Mouse (Mus musculus) spleen, adult 2 months (tissue): ENCODE results near the gene Ust. TPM values are rescaled to one million over a fixed set of nuclear protein-coding genes. Genes with fewer than 3 reads are reported as not detected.
A peak's percentile ranks its signal among the peaks of the same experiment; 100 is the strongest.

Experiments
- DNase-seq, 2 experiments: peaks; one replicate each; pipeline versions ENCODE4 v3.0.0 to v3.0.0-alpha.2; 2012 to 2021; ENCODE audit warnings: low spot score in 2 of 2, low read depth in 1 of 2
- H3K27ac ChIP-seq: fragments of 200-500 bp; 2 replicates; pipeline ENCODE4 v1.5.1; 2012; ENCODE audit warnings: low read length, inconsistent platforms; ENCODE audit not compliant: insufficient read depth
- H3K27me3 ChIP-seq: fragments of 200-500 bp; 2 replicates; pipeline ENCODE4 v1.6.1; 2012; ENCODE audit warnings: mild to moderate bottlenecking, moderate library complexity, low read length, inconsistent platforms; ENCODE audit not compliant: control insufficient read depth, insufficient read depth
- H3K36me3 ChIP-seq: fragments of 200-500 bp; 2 replicates; pipeline ENCODE4 v1.6.1; 2012; ENCODE audit warnings: mild to moderate bottlenecking, low read length, inconsistent platforms; ENCODE audit not compliant: control insufficient read depth, insufficient read depth
- H3K4me1 ChIP-seq: fragments of 200-500 bp; 2 replicates; pipeline ENCODE4 v1.6.1; 2011; ENCODE audit warnings: inconsistent platforms; ENCODE audit not compliant: control insufficient read depth, insufficient read depth, insufficient read length
- H3K4me3 ChIP-seq: fragments of 200-500 bp; 2 replicates; pipeline ENCODE4 v1.5.1; 2011; ENCODE audit warnings: mild to moderate bottlenecking, inconsistent platforms; ENCODE audit not compliant: insufficient read depth, insufficient read length; ENCODE audit errors: extremely low read depth
- CTCF ChIP-seq: fragments of 200-500 bp; IDR thresholded peaks from 2 replicates; pipeline ENCODE4 v1.5.1; 2011; ENCODE audit warnings: mild to moderate bottlenecking, inconsistent platforms; ENCODE audit not compliant: insufficient read depth, insufficient read length, insufficient replicate concordance; ENCODE audit errors: extremely low read depth
- POLR2A ChIP-seq: fragments of 200-500 bp; IDR thresholded peaks from 2 replicates; pipeline ENCODE4 v1.6.1; 2011; ENCODE audit warnings: low read depth, low read length, inconsistent platforms
- WGBS: fragments of 180-500 bp; shearing (Covaris S2); methylation state at CpG from one replicate; pipeline ENCODE4 v1.1.7; 2018; 5-methylcytosine and 5-hydroxymethylcytosine counted together
- polyA plus RNA-seq: library from polyadenylated mRNA; depleted of rRNA; stranded (reverse); fragments of >200 nt; gene quantifications from 2 replicates; pipeline ENCODE4 v1.2.3, GENCODE M21; 2012

Ust gene
- polyA plus RNA-seq, 1 experiment: 1.9 TPM

GRCm38 (mm10) chr10:8199026-8199756 lies 319.4 kb downstream of the Ust start:
- Histone ChIP-seq H3K36me3 (no peaks in the 10 kb centered on the region), H3K4me1 (no peaks in the 10 kb centered on the region), H3K27ac (no peak overlapping the region), H3K4me3 (no peak overlapping the region), H3K27me3 (no peaks in the 10 kb centered on the region)
- no peak for DNase-seq
- no peak for TF ChIP-seq POLR2A
- no peak for TF ChIP-seq CTCF
- WGBS: 90% methylated on average over 9 of the region's 9 CpGs

- H3K27ac ChIP-seq: no peak overlapping the region
- H3K27me3 ChIP-seq: no peaks in the 10 kb centered on the region
Measured at GRCm38 (mm10) chr10:8197661-8198060, 321.0 kb downstream of the Ust start.

GRCm38 (mm10) chr10:8196300-8196699 lies 322.3 kb downstream of the Ust start:
- no peak for DNase-seq
- Histone ChIP-seq H3K27ac (no peak overlapping the region), H3K4me3 (no peak overlapping the region), H3K4me1 (no peaks in the 10 kb centered on the region), H3K27me3 (no peaks in the 10 kb centered on the region), H3K36me3 (no peaks in the 10 kb centered on the region)
- no peak for TF ChIP-seq POLR2A
- TF ChIP-seq CTCF: peak; percentile 58; the same call in 1 of the 2 replicates
- whole genome bisulfite sequencing: 21% methylated on average over 2 of the region's 2 CpGs

More at GRCm38 (mm10) chr10:8197661-8198060, 321.0 kb downstream of the Ust start:
- DNase-seq: no peak
- TF ChIP-seq POLR2A (no peak), CTCF (no peak)
- WGBS: 10% methylated on average over 2 of the region's 2 CpGs
- Histone ChIP-seq H3K36me3 (no peaks in the 10 kb centered on the region), H3K4me3 (no peak overlapping the region), H3K4me1 (no peaks in the 10 kb centered on the region)

- no peak for TF ChIP-seq CTCF
- TF ChIP-seq POLR2A: no peak
- no peaks in the 10 kb centered on the region for H3K4me1 ChIP-seq
- DNase-seq: no peak
- H3K36me3 ChIP-seq: no peaks in the 10 kb centered on the region
- no peak overlapping the region for H3K4me3 ChIP-seq
- 43% methylated on average over 6 of the region's 6 CpGs for WGBS
- no peak overlapping the region for H3K27ac ChIP-seq
- H3K27me3 ChIP-seq: no peaks in the 10 kb centered on the region
Measured at GRCm38 (mm10) chr10:8195730-8196129, 322.9 kb downstream of the Ust start.

GRCm38 (mm10) chr10:8189331-8189981 lies 329.2 kb downstream of the Ust start:
- Histone ChIP-seq H3K4me3 (no peak overlapping the region), H3K36me3 (no peaks in the 10 kb centered on the region), H3K27ac (no peak overlapping the region), H3K27me3 (no peaks in the 10 kb centered on the region), H3K4me1 (peaks cover 3% of the 10 kb centered on the region; the same call in 1 of the 2 replicates)
- 83% methylated on average over 5 of the region's 5 CpGs for WGBS
- no peak for DNase-seq
- TF ChIP-seq CTCF: no peak
- no peak for TF ChIP-seq POLR2A

- TF ChIP-seq POLR2A: no peak
- TF ChIP-seq CTCF: no peak
- no peak overlapping the region for H3K4me3 ChIP-seq
- DNase-seq: no peak
- H3K36me3 ChIP-seq: no peaks in the 10 kb centered on the region
- no peaks in the 10 kb centered on the region for H3K27me3 ChIP-seq
- H3K4me1 ChIP-seq: peaks cover 3% of the 10 kb centered on the region; the same call in 1 of the 2 replicates
- H3K27ac ChIP-seq: no peak overlapping the region
- WGBS: 94% methylated on average over 4 of the region's 4 CpGs
Measured at GRCm38 (mm10) chr10:8185586-8185985, 333.0 kb downstream of the Ust start.

GRCm38 (mm10) chr10:8184711-8185110 lies 333.9 kb downstream of the Ust start:
- WGBS: 28% methylated on average over 9 of the region's 9 CpGs
- H3K27me3 ChIP-seq: no peaks in the 10 kb centered on the region
- H3K4me3 ChIP-seq: no peak overlapping the region
- DNase-seq: no peak
- H3K4me1 ChIP-seq: peaks cover 3% of the 10 kb centered on the region; the same call in 1 of the 2 replicates
- no peak for TF ChIP-seq POLR2A
- no peaks in the 10 kb centered on the region for H3K36me3 ChIP-seq
- H3K27ac ChIP-seq: no peak overlapping the region
